Mouse (Mus musculus): ENCODE measurements around the gene Dvl3. TPM values are rescaled to one million over a fixed set of nuclear protein-coding genes. Genes with fewer than 3 reads are reported as not detected.

Dvl3 gene
- 46.6 and 54.8 TPM in 2 replicates for polyA plus RNA-seq (2012; rRNA removed)

GRCm38 (mm10) chr16:20516726-20517201 lies at the start of gene Dvl3:
Dvl3 (plus strand) TSS chr16:20516982.

GRCm38 (mm10) chr16:20498677-20499475 lies 17.9 kb upstream of the Dvl3 start, which contains the start of gene Eif2b5:
Eif2b5 (plus strand) TSS chr16:20498817.

GRCm38 (mm10) chr16:20535296-20536080 lies 18.7 kb downstream of the Dvl3 start, which contains the start of gene Ap2m1:
Ap2m1 (plus strand) TSS chr16:20535478.

GRCm38 (mm10) chr16:20548096-20548948 lies 31.5 kb downstream of the Dvl3 start, which contains the start of gene Abcf3:
Abcf3 (plus strand) TSS chr16:20548577.

Other genes with a start within 250 kb of the Dvl3 start
- 53.0 and 62.4 TPM in 2 replicates for gene Parl, start 214.6 kb upstream of the Dvl3 start, polyA plus RNA-seq (2012; rRNA removed)
- not detected in 2 replicates for gene Cyp2ab1, start 191.6 kb upstream of the Dvl3 start, polyA plus RNA-seq (2012; rRNA removed)
- 314 and 317 TPM in 2 replicates for gene Abcc5, start 90.6 kb upstream of the Dvl3 start, polyA plus RNA-seq (2012; rRNA removed)
- 53.5 and 54.5 TPM in 2 replicates for gene Eif2b5, start 18.2 kb upstream of the Dvl3 start, polyA plus RNA-seq (2012; rRNA removed)
- gene Ap2m1, start 18.5 kb downstream of the Dvl3 start, polyA plus RNA-seq (2012; rRNA removed) = 1,387 and 1,451 TPM in 2 replicates
- gene Abcf3, start 31.6 kb downstream of the Dvl3 start, polyA plus RNA-seq (2012; rRNA removed) = 70.8 and 74.8 TPM in 2 replicates
- 54.7 and 55.0 TPM in 2 replicates for gene Vwa5b2, start 72.5 kb downstream of the Dvl3 start, polyA plus RNA-seq (2012; rRNA removed)
- gene Eef1akmt4, start 94.6 kb downstream of the Dvl3 start, polyA plus RNA-seq (2012; rRNA removed) = 6.6 and 7.1 TPM in 2 replicates
- not detected in 2 replicates for gene Gm49333, start 94.6 kb downstream of the Dvl3 start, polyA plus RNA-seq (2012; rRNA removed)
- 16.5 and 18.6 TPM in 2 replicates for gene Alg3, start 94.8 kb downstream of the Dvl3 start, polyA plus RNA-seq (2012; rRNA removed)
- gene Camk2n2, start 104.3 kb downstream of the Dvl3 start, polyA plus RNA-seq (2012; rRNA removed) = 120 and 138 TPM in 2 replicates
- gene Ece2, start 112.8 kb downstream of the Dvl3 start, polyA plus RNA-seq (2012; rRNA removed) = 35.4 and 35.7 TPM in 2 replicates
- 232 and 236 TPM in 2 replicates for gene Psmd2, start 134.7 kb downstream of the Dvl3 start, polyA plus RNA-seq (2012; rRNA removed)
- 202 and 210 TPM in 2 replicates for gene Eif4g1, start 151.3 kb downstream of the Dvl3 start, polyA plus RNA-seq (2012; rRNA removed)
- 85.0 and 85.2 TPM in 2 replicates for gene Fam131a, start 176.3 kb downstream of the Dvl3 start, polyA plus RNA-seq (2012; rRNA removed)
- gene Polr2h, start 200.7 kb downstream of the Dvl3 start, polyA plus RNA-seq (2012; rRNA removed) = 67.6 and 70.6 TPM in 2 replicates
- 70.5 and 74.5 TPM in 2 replicates for gene Clcn2, start 200.8 kb downstream of the Dvl3 start, polyA plus RNA-seq (2012; rRNA removed)
- gene Chrd, start 216.1 kb downstream of the Dvl3 start, polyA plus RNA-seq (2012; rRNA removed) = 24.4 and 26.3 TPM in 2 replicates
- gene Thpo, start 217.5 kb downstream of the Dvl3 start, polyA plus RNA-seq (2012; rRNA removed) = 4.2 and 4.4 TPM in 2 replicates